Mouse (Mus musculus): ENCODE measurements around the gene Slc16a6.

The Slc16a6 gene

DNA sequence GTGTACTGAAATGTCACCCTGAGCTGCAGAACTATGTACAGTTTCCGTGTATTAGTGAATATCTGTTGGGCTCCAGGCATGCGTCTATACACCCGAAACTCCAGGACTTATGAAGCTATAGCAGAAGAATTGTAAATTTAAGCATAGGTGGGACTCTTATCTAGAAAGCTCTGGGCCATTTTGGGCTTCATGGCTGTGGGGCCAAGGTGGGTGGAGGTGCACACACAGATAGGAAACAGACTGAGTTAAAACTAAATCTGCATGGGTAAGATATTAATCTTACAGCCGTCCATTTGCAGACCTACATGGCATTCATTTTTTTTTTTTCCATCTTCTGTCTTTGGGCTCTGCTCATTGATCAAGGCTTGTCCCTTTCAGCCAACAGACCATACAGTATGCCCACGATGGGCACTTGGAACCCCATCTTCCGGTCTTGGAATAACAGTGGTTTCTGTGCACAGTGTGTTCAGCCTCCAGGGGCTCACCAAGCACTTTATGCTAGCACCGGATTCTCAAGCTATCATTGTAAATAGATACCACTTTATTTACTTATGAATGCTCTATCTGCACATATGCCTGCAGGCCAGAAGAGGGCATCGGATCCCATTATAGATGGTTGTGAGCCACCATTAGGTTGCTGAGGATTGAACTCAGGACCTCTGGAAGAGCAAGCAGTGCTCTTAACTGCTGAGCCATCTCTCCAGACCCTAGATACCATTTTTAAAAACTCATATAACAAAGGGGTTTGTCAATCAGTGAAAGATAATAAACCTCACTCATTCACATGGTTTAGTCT is 29.7 kb downstream of the Slc16a6 start:
- DNase-seq, result no peak

DNA sequence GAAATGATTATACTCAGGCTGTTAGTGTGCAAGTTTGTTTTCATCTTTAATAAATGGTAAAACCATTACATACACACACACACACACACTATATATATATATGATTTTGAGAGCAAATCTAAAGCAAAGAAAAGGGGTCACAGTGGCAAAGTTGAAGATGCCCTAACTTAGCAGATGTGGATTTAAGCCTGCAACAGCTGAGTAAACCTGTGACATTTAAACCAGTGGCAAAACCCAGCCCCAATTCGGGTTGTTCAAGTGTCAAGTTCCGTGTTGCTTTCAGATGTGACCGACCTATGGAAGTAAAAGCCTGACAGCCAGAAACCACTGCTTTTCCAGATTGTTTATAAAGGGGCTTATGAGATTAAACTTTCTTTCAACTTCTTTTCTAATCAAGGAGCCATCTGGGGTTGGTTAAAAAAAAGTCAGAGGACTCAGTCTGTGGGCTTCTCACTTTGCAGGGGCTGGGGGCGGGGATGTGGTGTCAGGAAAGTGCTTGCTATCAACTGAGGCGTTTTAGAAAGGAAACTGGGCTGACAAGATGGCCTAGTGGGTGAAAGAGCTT is 31.1 kb downstream of the Slc16a6 start:
- no peak for DNase-seq

- no peak for DNase-seq
Measured at GRCm38 (mm10) chr11:109441119-109441518, 32.3 kb downstream of the Slc16a6 start.

- DNase-seq, result no peak
Measured at GRCm38 (mm10) chr11:109440641-109441040, 32.8 kb downstream of the Slc16a6 start.

- peak; percentile 67 for DNase-seq
Measured at GRCm38 (mm10) chr11:109439829-109440340, 33.5 kb downstream of the Slc16a6 start.

- no peak for DNase-seq
Measured at GRCm38 (mm10) chr11:109439209-109439608, 34.2 kb downstream of the Slc16a6 start.

GRCm38 (mm10) chr11:109436889-109437288 is 36.5 kb downstream of the Slc16a6 start:
- no peak for DNase-seq

GRCm38 (mm10) chr11:109434233-109434798 is 39.1 kb downstream of the Slc16a6 start:
- no peak for DNase-seq

DNA sequence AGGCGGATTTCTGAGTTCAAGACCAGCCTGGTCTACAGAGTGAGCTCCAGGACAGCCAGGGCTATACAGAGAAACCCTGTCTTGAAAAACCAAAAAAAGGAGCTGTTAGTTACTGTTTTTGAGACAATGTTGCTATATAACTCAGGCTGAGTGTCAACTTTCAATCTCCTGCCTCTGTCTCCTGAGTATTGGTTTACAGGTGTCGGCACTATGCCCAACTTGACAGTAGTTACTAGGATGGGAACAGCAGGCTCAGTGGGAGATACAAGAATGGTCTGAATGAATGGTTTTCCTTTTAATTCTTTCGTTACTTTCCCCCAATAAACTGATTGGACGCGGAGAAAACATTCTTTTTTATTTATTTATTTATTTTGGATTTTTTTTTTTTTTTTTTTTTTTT is 46.0 kb downstream of the Slc16a6 start:
- DNase-seq, result no peak

- DNase-seq, result no peak
Measured at GRCm38 (mm10) chr11:109426272-109426586, 47.2 kb downstream of the Slc16a6 start.

GRCm38 (mm10) chr11:109425392-109426271 is 47.8 kb downstream of the Slc16a6 start, which contains the start of gene Amz2:
Amz2 (plus strand) TSS chr11:109425946.
- peak; percentile 96 for DNase-seq

GRCm38 (mm10) chr11:109423294-109423693 is 50.1 kb downstream of the Slc16a6 start:
- no peak for DNase-seq

GRCm38 (mm10) chr11:109422263-109422662 is 51.1 kb downstream of the Slc16a6 start:
- no peak for DNase-seq

DNA sequence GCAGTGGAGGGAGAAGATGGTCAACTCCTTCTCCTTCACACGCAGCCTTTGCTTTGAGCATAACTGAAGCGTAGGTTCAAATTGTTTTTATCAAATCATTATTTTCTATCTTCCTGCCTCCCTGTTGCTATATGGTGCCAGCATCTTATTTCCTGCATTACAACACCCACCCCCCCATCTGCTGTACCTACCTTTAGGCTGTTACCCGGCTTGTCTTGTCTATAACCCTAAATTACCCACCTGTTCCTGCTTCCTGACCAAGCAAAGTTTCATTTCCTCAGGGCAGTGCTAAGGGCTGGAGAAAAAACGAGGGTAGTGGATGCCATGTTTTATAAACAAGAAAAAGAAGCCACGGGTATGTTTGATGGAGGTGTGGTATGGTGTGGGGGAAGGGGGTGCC is 52.2 kb downstream of the Slc16a6 start:
- no peak for DNase-seq

DNA sequence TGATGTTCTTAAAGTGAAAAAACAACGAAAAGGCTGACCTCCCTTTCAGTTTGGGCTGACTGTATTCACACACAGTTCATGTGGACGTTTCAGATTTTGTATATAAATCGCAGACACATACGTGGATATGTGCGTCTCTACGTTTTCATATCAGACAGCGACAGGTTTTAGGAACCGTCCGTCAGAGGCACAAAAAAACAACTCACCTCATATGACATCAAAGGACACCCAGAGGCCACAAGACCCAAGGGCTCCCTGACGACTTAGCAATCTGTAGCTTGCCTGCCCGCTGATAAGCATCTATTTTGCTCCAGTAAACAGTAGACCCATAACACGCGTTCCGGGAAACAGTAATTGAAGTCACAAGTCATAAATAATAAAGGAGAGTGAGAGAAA is 52.8 kb downstream of the Slc16a6 start:
- no peak for DNase-seq

DNA sequence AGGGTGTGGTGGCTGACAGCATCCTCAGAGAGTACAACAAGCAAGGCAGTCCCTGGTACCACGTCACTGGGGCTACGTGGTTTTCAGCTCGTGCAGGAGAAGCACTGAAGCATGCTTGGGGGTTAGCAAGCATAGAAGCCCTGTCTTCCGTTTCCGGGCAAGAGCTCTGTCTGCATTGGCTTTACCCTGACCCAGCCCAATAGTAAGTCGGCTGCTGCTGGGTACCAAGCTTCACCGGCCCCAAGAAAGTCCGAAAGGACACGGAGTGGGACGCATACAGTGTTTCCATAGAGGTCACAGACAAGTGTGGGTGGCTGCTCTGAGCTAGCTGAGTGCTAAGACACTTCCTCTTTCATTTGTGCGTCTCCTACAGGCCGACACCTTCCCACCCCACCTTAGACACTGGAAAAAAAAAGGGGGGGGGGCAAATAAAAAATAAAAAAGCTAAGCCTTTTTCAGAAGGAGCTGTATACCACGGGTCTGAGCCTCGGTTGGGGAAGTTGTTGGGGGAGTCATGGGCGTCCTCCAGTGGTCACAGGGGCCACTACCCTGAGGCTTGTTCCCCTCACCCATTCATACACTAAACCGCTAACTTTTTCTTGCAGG is 53.3 kb downstream of the Slc16a6 start:
- no peak for DNase-seq

DNA sequence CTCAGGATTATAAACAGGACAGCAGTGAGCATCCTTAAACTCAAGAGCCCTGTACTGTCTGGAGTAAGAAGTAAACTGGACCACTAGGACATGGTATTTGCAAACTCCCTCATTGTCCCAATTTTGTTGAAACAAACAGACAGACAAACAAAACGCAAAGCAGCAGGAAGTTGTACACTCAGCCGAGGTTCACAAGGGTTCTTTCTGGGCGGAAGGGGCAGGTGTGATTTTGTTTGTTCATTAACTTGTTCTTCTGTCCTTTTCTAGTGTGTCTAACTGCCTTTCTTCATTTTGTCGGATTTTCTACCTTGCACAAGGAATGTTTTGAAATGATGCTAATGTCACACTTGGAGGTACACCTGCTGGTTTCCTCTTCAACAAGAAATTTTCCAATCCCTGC is 53.9 kb downstream of the Slc16a6 start:
- DNase-seq, result no peak

DNA sequence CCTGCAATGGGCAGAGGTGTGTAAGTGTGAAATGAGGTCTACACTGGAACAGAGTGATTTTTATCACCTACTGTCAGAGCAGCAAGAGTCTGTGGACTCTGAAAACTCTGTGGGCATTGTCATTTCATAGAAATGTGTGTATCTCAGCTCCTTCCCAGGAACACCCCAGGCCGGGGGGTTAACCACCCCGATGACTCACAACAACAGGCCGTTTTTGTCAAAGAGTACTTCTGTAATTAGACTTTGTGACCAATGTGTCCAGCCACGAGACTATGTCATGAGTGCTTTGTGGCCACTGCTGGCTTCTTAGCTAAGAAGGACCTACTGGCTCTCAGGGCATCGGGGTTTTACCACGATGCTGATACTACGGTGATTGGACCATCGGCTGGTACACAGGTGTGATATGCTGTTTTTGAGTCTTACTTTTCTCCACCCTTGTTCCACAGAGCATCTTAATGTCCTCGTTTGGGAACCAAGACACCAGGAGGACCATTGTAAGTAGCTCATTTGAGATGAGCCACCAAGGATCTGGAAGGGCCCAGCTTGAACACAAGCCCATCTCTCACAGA is 55.8 kb downstream of the Slc16a6 start:
- no peak for DNase-seq

- DNase-seq, result no peak
Measured at GRCm38 (mm10) chr11:109416709-109417420, 56.5 kb downstream of the Slc16a6 start.

GRCm38 (mm10) chr11:109414802-109415201 is 58.6 kb downstream of the Slc16a6 start:
- no peak for DNase-seq

- DNase-seq, result no peak
Measured at GRCm38 (mm10) chr11:109413617-109414016, 59.8 kb downstream of the Slc16a6 start, which contains the start of gene 9930022D16Rik. 9930022D16Rik (plus strand) TSS chr11:109413917.
